Mouse (Mus musculus) forebrain, embryonic 16.5 days (tissue): ENCODE results near the gene Yeats4. TPM values are rescaled to one million over a fixed set of nuclear protein-coding genes. Genes with fewer than 3 reads are reported as not detected.

ENCODE experiments used
- ATAC-seq: fragments of 200-750 bp; cut with Nextera tagmentation; 2 replicates; pipeline ENCODE4 v1.8.0; 2017; ENCODE audit warnings: mild to moderate bottlenecking, moderate library complexity
- H3K27ac ChIP-seq: fragments of 300-500 bp; sonication (generic); 2 replicates; pipeline ENCODE4 v1.5.1; 2014; ENCODE audit warnings: low read length, control low read depth
- H3K27me3 ChIP-seq: fragments of 300-500 bp; sonication (generic); replicated peaks from 2 replicates; pipeline ENCODE4 v1.6.1; 2014; ENCODE audit warnings: low read length; ENCODE audit not compliant: control insufficient read depth, insufficient read depth
- H3K36me3 ChIP-seq: fragments of 300-500 bp; sonication (generic); 2 replicates; pipeline ENCODE4 v1.6.1; 2014; ENCODE audit not compliant: control insufficient read depth, insufficient read depth
- H3K4me1 ChIP-seq: fragments of 300-500 bp; sonication (generic); replicated peaks from 2 replicates; pipeline ENCODE4 v1.6.1; 2014; ENCODE audit warnings: low read length; ENCODE audit not compliant: control insufficient read depth, insufficient read depth
- H3K4me2 ChIP-seq: fragments of 300-500 bp; sonication (generic); 2 replicates; pipeline ENCODE4 v1.6.1; 2014; ENCODE audit warnings: mild to moderate bottlenecking, low read length, control low read depth
- H3K4me3 ChIP-seq: fragments of 300-500 bp; sonication (generic); replicated peaks from 2 replicates; pipeline ENCODE4 v1.5.1; 2014; ENCODE audit warnings: mild to moderate bottlenecking, low read length, control low read depth
- H3K9ac ChIP-seq: fragments of 300-500 bp; sonication (generic); replicated peaks from 2 replicates; pipeline ENCODE4 v1.6.1; 2014; ENCODE audit warnings: low read depth, low read length, control low read depth
- H3K9me3 ChIP-seq: fragments of 300-500 bp; sonication (generic); 2 replicates; pipeline ENCODE4 v1.6.1; 2016; ENCODE audit warnings: low read length; ENCODE audit not compliant: control insufficient read depth
- WGBS: fragments of 180-500 bp; shearing (Covaris S2); extraction: QIAGEN DNeasy Blood & Tissue Kit; methylation state at CpG from one replicate; pipeline ENCODE4 v1.1.7; 2014; 5-methylcytosine and 5-hydroxymethylcytosine counted together
- polyA plus RNA-seq: library from polyadenylated mRNA; unstranded; fragments of >200 nt; fragmentation: Nextera tagmentation; extraction: Ambion mirVana; gene quantifications from 2 replicates; pipeline ENCODE4 v1.2.1, GENCODE M21; 2015

The Yeats4 gene
- polyA plus RNA-seq, 1 experiment from 2014 or later, result 95.7 TPM

DNA sequence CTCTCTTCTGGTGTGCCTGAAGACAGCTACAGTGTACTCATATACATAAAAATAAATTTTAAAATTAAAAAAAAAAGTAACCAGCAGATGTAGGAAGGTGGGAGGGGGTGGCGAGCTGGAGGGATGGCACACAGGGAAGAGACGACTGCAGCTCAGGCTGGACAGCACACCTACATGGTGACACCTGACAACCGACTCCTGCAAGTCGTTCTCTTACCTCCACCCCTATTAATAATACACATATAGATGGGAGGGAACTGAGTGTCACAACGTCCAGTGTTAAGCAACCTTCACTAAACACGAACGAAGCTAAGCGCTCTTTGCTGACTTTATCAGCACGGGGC, 577 bp downstream of the Yeats4 start:
- Histone ChIP-seq H3K4me2 (peak overlapping the region; percentile 83), H3K27ac (peak overlapping the region; percentile 99), H3K9ac (peak overlapping the region; percentile 99), H3K4me3 (peak overlapping the region; percentile 89), H3K27me3 (no peaks in the 10 kb centered on the region), H3K9me3 (no peaks in the 10 kb centered on the region), H3K4me1 (peaks cover 11% of the 10 kb centered on the region), H3K36me3 (peaks cover 11% of the 10 kb centered on the region)
- ATAC-seq, result no peak
- 0% methylated on average over 9 of the region's 9 CpGs for WGBS

DNA sequence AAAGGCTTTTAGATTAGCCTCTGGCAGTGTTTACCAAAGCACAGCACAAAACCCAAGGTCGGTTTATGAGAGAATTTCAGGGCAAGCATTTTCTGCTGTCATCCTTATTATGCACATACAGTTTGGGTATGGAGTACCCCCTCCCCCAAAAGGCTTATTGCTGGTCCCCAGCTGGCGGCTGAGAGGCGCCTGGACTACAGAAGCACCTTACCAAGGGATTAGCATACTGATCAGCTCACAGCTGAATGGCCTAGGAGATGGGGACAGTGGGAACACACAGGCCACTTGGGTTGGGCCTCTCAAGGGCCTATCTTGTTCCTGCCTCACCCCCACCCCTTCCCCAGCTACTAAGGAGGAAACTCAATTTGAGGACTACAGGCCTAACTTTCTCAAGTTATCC, 1.5 kb downstream of the Yeats4 start:
- Histone ChIP-seq H3K4me2 (peak overlapping the region; percentile 83), H3K27me3 (no peaks in the 10 kb centered on the region), H3K27ac (no peak overlapping the region), H3K9ac (no peak overlapping the region), H3K4me3 (no peak overlapping the region), H3K9me3 (no peaks in the 10 kb centered on the region), H3K4me1 (peaks cover 11% of the 10 kb centered on the region), H3K36me3 (peaks cover 20% of the 10 kb centered on the region)
- no peak for ATAC-seq
- 16% methylated on average over 3 of the region's 3 CpGs for WGBS

DNA sequence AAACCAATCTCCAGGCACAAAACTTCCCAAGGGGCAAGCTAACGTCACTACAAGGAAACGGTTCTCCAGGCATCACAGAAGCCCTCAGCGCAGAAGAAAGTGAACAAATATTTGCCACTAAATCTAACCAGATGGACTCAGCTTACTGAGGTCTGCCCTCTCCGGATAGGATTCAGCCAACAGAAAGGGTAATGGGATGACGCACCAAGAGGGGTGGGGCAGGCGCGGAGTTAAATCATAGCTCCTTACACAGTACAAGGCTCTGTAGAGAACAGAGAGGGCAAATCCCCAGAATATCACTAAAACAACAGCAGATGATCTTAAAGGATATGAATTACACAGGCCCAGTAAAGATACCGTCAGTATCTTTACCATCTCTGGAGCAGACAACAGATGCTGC, 6.0 kb downstream of the Yeats4 start:
- H3K36me3 ChIP-seq, result peaks cover 48% of the 10 kb centered on the region
- H3K9ac ChIP-seq, result no peak overlapping the region
- H3K27me3 ChIP-seq, result no peaks in the 10 kb centered on the region
- no peak overlapping the region for H3K4me2 ChIP-seq
- ATAC-seq, result no peak
- no peak overlapping the region for H3K4me3 ChIP-seq
- peaks cover 8% of the 10 kb centered on the region for H3K4me1 ChIP-seq
- no peak overlapping the region for H3K27ac ChIP-seq
- 99% methylated on average over 8 of the region's 8 CpGs for WGBS
- no peaks in the 10 kb centered on the region for H3K9me3 ChIP-seq

DNA sequence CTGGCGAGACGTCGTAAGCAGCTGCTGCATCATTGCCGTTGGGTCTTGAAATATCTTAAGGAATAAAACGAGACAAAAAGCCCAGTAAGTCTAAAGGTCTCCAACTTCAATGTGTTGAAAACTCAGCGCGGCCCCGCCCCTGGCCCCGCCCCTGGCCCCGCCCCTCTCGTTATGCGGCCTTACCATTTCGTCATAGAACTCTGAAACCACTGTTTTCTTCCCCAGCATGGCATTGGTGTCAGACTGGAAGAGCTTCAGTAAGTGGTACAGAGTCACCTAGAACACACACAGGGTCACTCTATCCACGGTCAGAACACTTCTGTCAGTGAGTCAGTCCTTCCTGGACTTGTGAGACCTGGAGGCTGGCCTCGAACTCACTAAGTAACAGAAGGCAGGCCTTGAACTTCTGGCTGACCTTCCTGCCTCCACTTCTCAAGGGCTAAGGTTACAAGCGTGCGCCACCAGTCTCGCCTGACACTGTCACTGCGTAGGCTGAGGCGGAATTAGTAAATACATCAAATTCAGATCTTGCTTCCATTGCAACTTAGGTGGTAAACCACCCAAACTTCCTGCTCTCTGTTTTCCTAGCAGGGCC, 7.0 kb downstream of the Yeats4 start:
- Histone ChIP-seq H3K27me3 (no peaks in the 10 kb centered on the region), H3K4me2 (no peak overlapping the region), H3K4me1 (no peaks in the 10 kb centered on the region), H3K9ac (no peak overlapping the region), H3K9me3 (no peaks in the 10 kb centered on the region), H3K36me3 (peaks cover 48% of the 10 kb centered on the region), H3K4me3 (no peak overlapping the region), H3K27ac (no peak overlapping the region)
- WGBS, result 84% methylated on average over 20 of the region's 20 CpGs
- ATAC-seq, result 0 out of 2 replicates have a peak, but pooled peaks have one; percentile 5

DNA sequence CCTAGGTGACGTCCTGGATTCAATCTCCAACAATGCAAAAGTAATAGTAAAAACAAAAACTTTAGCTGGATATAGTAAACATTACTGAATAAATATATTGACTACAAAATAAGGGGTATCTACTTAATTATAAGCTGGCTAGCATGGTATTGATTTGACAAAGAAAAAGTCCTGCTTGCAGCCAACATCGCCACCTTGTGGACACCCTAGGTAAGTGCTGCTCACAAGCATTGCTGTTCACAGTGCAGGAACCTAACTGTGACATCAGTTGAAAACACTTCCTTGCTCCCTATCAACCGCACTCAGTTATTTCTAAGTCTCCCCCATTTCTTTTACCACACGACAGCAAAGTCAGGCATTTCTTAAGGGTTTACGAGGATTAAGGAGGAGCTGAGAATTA, 7.5 kb downstream of the Yeats4 start:
- 74% methylated on average over 5 of the region's 5 CpGs for WGBS
- no peak overlapping the region for H3K4me2 ChIP-seq
- peaks cover 48% of the 10 kb centered on the region for H3K36me3 ChIP-seq
- H3K4me3 ChIP-seq, result no peak overlapping the region
- H3K9me3 ChIP-seq, result no peaks in the 10 kb centered on the region
- ATAC-seq, result no peak
- H3K9ac ChIP-seq, result no peak overlapping the region
- no peak overlapping the region for H3K27ac ChIP-seq
- no peaks in the 10 kb centered on the region for H3K27me3 ChIP-seq
- H3K4me1 ChIP-seq, result no peaks in the 10 kb centered on the region

DNA sequence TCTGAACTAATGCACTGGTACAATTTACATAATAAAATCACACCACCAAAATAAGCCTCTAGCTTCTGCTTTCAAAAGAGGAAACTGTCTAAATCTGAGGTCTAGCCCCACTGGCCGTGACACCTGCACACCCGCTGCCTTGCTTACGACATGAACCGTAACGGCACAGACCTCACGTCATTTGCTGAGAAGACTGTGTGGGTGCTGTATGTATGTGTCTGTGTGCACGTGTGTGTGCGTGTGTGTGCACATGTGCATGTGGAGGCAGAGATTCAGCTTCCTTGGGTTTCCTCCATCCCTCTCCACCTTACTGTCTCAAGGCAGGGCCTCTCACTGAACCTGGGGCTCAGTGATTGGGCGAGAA, 8.2 kb downstream of the Yeats4 start:
- 98% methylated on average over 9 of the region's 9 CpGs for whole genome bisulfite sequencing
- no peak overlapping the region for H3K4me2 ChIP-seq
- no peaks in the 10 kb centered on the region for H3K27me3 ChIP-seq
- no peak overlapping the region for H3K27ac ChIP-seq
- H3K4me3 ChIP-seq, result no peak overlapping the region
- no peak overlapping the region for H3K9ac ChIP-seq
- H3K4me1 ChIP-seq, result no peaks in the 10 kb centered on the region
- no peaks in the 10 kb centered on the region for H3K9me3 ChIP-seq
- H3K36me3 ChIP-seq, result peaks cover 48% of the 10 kb centered on the region
- ATAC-seq, result no peak

DNA sequence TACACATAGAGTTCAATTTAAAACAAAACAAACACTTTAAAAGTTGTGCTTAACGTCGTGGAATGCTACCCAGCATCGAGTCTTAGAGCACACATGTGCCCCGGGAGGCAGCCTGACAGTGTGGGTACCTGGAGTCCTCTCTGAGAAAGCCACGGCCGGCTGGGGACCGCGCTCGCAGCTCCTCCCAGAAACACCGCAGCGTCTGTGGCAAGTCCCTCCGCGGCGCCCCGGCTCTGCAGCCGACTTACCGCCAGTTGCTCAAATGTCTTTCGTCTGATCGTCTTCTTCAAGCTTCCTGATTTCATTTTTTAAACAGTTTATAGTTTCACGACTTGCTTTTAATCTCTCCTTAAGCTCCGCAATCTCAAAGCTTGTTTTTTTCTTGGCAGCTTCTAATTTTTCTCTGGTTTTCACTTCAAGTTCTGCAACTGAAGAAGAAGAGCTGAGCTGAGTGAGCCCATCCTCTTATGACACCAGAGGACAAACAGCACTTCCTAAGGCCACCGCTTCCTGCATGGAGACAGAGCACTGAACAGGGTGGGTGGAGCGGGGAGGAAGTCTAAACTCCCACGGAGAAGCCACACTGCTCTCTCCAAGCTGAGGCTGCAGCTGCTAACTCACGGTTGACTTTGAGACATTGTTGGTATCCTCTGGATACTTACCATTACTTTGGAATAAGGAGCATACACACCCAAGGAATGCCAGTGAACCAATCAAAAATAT, 8.7 kb downstream of the Yeats4 start:
- peaks cover 46% of the 10 kb centered on the region for H3K36me3 ChIP-seq
- H3K9ac ChIP-seq, result no peak overlapping the region
- H3K9me3 ChIP-seq, result no peaks in the 10 kb centered on the region
- no peaks in the 10 kb centered on the region for H3K27me3 ChIP-seq
- no peak overlapping the region for H3K4me2 ChIP-seq
- no peaks in the 10 kb centered on the region for H3K4me1 ChIP-seq
- no peak for ATAC-seq
- no peak overlapping the region for H3K27ac ChIP-seq
- no peak overlapping the region for H3K4me3 ChIP-seq
- 94% methylated on average over 25 of the region's 25 CpGs for WGBS

DNA sequence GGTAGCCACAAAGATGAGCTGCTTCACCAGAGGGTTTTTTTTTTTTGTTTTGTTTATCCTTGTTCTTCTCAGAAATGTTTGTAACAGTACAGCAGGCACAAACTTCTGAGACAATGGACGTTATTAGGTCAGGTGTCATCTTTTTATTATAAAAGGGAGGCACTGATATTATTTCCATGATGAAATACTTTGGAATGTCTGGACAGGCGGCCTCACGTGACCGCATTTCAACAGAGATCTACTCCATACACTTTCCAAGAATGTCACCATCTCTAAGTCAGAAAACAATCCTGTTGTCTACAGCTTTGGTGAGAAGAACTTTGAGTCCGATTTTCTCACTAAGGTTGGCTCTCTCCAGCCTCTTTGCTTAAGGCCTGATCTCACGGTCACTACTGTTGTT, 13.3 kb downstream of the Yeats4 start:
- Histone ChIP-seq H3K9me3 (no peaks in the 10 kb centered on the region), H3K27me3 (no peaks in the 10 kb centered on the region), H3K36me3 (peaks cover 10% of the 10 kb centered on the region), H3K9ac (no peak overlapping the region), H3K4me1 (0 out of 2 replicates have a peak, but pooled peaks cover 3% of the 10 kb centered on the region), H3K4me3 (no peak overlapping the region), H3K4me2 (no peak overlapping the region), H3K27ac (no peak overlapping the region)
- WGBS, result 93% methylated on average over 6 of the region's 6 CpGs
- no peak for ATAC-seq

DNA sequence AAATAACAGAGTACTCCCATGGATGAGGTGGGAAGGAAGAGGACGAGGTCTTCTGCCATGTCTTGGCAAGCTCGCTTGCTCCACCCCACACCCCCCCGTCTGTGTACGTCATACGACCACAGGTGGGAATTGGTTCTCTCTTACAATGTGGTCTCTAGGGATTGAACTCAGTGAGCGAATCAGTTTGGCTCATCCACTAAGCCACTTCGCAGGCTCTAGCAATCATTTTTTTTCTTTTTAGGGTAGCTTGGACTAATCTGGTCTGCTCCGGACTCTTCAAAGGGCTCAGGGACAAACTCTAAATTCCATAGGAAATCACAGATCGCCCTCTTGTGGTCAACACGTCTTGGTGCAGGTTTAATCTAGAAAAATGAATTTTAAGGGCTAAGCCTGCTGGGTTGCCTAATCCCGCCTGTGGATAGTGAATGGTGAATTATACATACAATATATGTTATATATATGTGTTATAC, 14.8 kb downstream of the Yeats4 start:
- H3K36me3 ChIP-seq, result 0 out of 2 replicates have a peak, but pooled peaks cover 2% of the 10 kb centered on the region
- no peaks in the 10 kb centered on the region for H3K27me3 ChIP-seq
- peak; percentile 69 for ATAC-seq
- no peaks in the 10 kb centered on the region for H3K9me3 ChIP-seq
- H3K4me1 ChIP-seq, result 0 out of 2 replicates have a peak, but pooled peaks cover 3% of the 10 kb centered on the region
- WGBS, result 12% methylated on average over 11 of the region's 11 CpGs
- peak overlapping the region; percentile 33 for H3K4me3 ChIP-seq
- no peak overlapping the region for H3K9ac ChIP-seq
- no peak overlapping the region for H3K27ac ChIP-seq
- H3K4me2 ChIP-seq, result peak overlapping the region; percentile 45
